Mouse (Mus musculus) liver, embryonic 14.5 days (tissue): ENCODE measurements at regions not wholly inside any gene's neighbourhood (a gene's known extent, or its start where the extent isn't known, plus 50 kb on each side); places are given as distances from the start of the nearest gene placed in this dataset.

Experiments
- CTCF ChIP-seq: IDR thresholded peaks from 2 replicates; pipeline ENCODE4 v1.5.1; 2016; ENCODE audit warnings: antibody characterized with exemption, low read depth, control low read depth
- EP300 ChIP-seq: IDR thresholded peaks from 2 replicates; pipeline ENCODE4 v1.6.1; 2016; ENCODE audit warnings: antibody characterized with exemption, low read depth

DNA sequence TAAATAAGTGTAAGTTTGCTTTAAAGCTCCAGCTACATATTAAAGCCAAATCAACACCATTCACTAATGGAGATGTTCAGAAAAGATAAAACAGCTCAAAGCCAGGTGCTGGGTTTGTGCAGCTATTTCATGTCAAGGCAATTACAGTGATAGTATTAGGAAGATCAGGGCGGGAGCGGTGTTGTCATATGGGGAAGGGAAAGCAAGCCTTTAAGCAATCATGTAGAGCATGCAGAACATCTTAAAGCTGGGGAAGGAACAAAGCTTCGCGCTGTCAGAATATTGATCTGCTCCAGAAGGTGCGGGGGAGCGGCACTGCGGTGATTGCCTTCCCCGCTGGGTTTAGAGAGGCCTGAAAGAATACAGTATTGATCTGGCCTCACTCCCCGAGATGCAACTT lies 724.9 kb downstream of the Nr2f2 start:
- TF ChIP-seq CTCF (no peak), EP300 (no peak)
